Mouse (Mus musculus): ENCODE measurements around the gene Cfap74. TPM values are rescaled to one million over a fixed set of nuclear protein-coding genes. Genes with fewer than 3 reads are reported as not detected.
A peak's percentile ranks its signal among the peaks of the same experiment; 100 is the strongest.

Gene Cfap74
- polyA plus RNA-seq, 1 experiment from 2014 or later: 1.8 TPM

- no peak overlapping the region for H3K4me2 ChIP-seq
- no peak overlapping the region for H3K9ac ChIP-seq
- no peaks in the 10 kb centered on the region for H3K27me3 ChIP-seq
- no peak for ATAC-seq (ENCODE audit: borderline replicate concordance, extremely low read depth, low FRiP score, low TSS enrichment)
- H3K4me3 ChIP-seq: no peak overlapping the region
- 79% methylated on average over 5 of the region's 5 CpGs for WGBS
- no peaks in the 10 kb centered on the region for H3K4me1 ChIP-seq
- no peaks in the 10 kb centered on the region for H3K36me3 ChIP-seq
- H3K9me3 ChIP-seq: no peaks in the 10 kb centered on the region
- no peak overlapping the region for H3K27ac ChIP-seq
Observed at GRCm38 (mm10) chr4:155458575-155458974, 49.6 kb downstream of the Cfap74 start.

- WGBS: 75% methylated on average over 13 of the region's 13 CpGs
- H3K4me1 ChIP-seq: no peaks in the 10 kb centered on the region
- no peak overlapping the region for H3K4me2 ChIP-seq
- no peaks in the 10 kb centered on the region for H3K36me3 ChIP-seq
- no peak overlapping the region for H3K4me3 ChIP-seq
- H3K9ac ChIP-seq: no peak overlapping the region
- no peaks in the 10 kb centered on the region for H3K9me3 ChIP-seq
- no peak overlapping the region for H3K27ac ChIP-seq
- no peak for ATAC-seq (ENCODE audit: borderline replicate concordance, extremely low read depth, low FRiP score, low TSS enrichment)
- no peaks in the 10 kb centered on the region for H3K27me3 ChIP-seq
Observed at GRCm38 (mm10) chr4:155463050-155463449, 54.1 kb downstream of the Cfap74 start.

- H3K27ac ChIP-seq: no peak overlapping the region
- H3K9ac ChIP-seq: no peak overlapping the region
- no peak overlapping the region for H3K4me3 ChIP-seq
- H3K4me2 ChIP-seq: no peak overlapping the region
- no peaks in the 10 kb centered on the region for H3K27me3 ChIP-seq
- no peaks in the 10 kb centered on the region for H3K9me3 ChIP-seq
- 79% methylated on average over 6 of the region's 6 CpGs for WGBS
- no peaks in the 10 kb centered on the region for H3K36me3 ChIP-seq
- H3K4me1 ChIP-seq: no peaks in the 10 kb centered on the region
- no peak for ATAC-seq (ENCODE audit: borderline replicate concordance, extremely low read depth, low FRiP score, low TSS enrichment)
Observed at GRCm38 (mm10) chr4:155463611-155464010, 54.6 kb downstream of the Cfap74 start.

- WGBS: 86% methylated on average over 4 of the region's 4 CpGs
- no peak for ATAC-seq (ENCODE audit: borderline replicate concordance, extremely low read depth, low FRiP score, low TSS enrichment)
- Histone ChIP-seq H3K4me2 (no peak overlapping the region), H3K27ac (no peak overlapping the region), H3K4me1 (0 out of 2 replicates have a peak, but pooled peaks cover under 1% of the 10 kb centered on the region), H3K36me3 (no peaks in the 10 kb centered on the region), H3K9me3 (no peaks in the 10 kb centered on the region), H3K27me3 (no peaks in the 10 kb centered on the region), H3K9ac (no peak overlapping the region), H3K4me3 (no peak overlapping the region)
Observed at GRCm38 (mm10) chr4:155464061-155464460, 55.1 kb downstream of the Cfap74 start.

- H3K27me3 ChIP-seq: no peaks in the 10 kb centered on the region
Observed at GRCm38 (mm10) chr4:155465607-155466006, 56.6 kb downstream of the Cfap74 start.

GRCm38 (mm10) chr4:155466080-155466479, 57.1 kb downstream of the Cfap74 start:
- H3K36me3 ChIP-seq: no peaks in the 10 kb centered on the region
- WGBS: 74% methylated on average over 5 of the region's 5 CpGs
- 0 out of 2 replicates have a peak, but pooled peaks cover 4% of the 10 kb centered on the region for H3K4me1 ChIP-seq
- no peak overlapping the region for H3K9ac ChIP-seq
- H3K9me3 ChIP-seq: no peaks in the 10 kb centered on the region
- no peaks in the 10 kb centered on the region for H3K27me3 ChIP-seq
- no peak overlapping the region for H3K27ac ChIP-seq
- H3K4me2 ChIP-seq: no peak overlapping the region
- H3K4me3 ChIP-seq: no peak overlapping the region
- no peak for ATAC-seq (ENCODE audit: borderline replicate concordance, extremely low read depth, low FRiP score, low TSS enrichment)

More at GRCm38 (mm10) chr4:155465607-155466006, 56.6 kb downstream of the Cfap74 start:
- no peak for ATAC-seq (ENCODE audit: borderline replicate concordance, extremely low read depth, low FRiP score, low TSS enrichment)
- Histone ChIP-seq H3K4me1 (0 out of 2 replicates have a peak, but pooled peaks cover 4% of the 10 kb centered on the region), H3K4me3 (no peak overlapping the region), H3K4me2 (no peak overlapping the region), H3K9me3 (no peaks in the 10 kb centered on the region), H3K27ac (no peak overlapping the region), H3K9ac (no peak overlapping the region), H3K36me3 (no peaks in the 10 kb centered on the region)
- 64% methylated on average over 6 of the region's 6 CpGs for WGBS

- H3K9ac ChIP-seq: no peak overlapping the region
- H3K4me2 ChIP-seq: no peak overlapping the region
- H3K9me3 ChIP-seq: no peaks in the 10 kb centered on the region
- no peaks in the 10 kb centered on the region for H3K27me3 ChIP-seq
- 0 out of 2 replicates have a peak, but pooled peaks cover 4% of the 10 kb centered on the region for H3K4me1 ChIP-seq
- 76% methylated on average over 13 of the region's 13 CpGs for WGBS
- no peaks in the 10 kb centered on the region for H3K36me3 ChIP-seq
- H3K27ac ChIP-seq: no peak overlapping the region
- no peak for ATAC-seq (ENCODE audit: borderline replicate concordance, extremely low read depth, low FRiP score, low TSS enrichment)
- no peak overlapping the region for H3K4me3 ChIP-seq
Observed at GRCm38 (mm10) chr4:155467237-155468010, 58.4 kb downstream of the Cfap74 start.

GRCm38 (mm10) chr4:155468952-155469351, 60.0 kb downstream of the Cfap74 start, which contains the start of gene Tmem52:
Gene Tmem52, plus strand, starts transcription at chr4:155469114.
- H3K9me3 ChIP-seq: no peaks in the 10 kb centered on the region
- peak; percentile 29; the same call in 1 of the 2 replicates for ATAC-seq (ENCODE audit: borderline replicate concordance, extremely low read depth, low FRiP score, low TSS enrichment)
- peak within 1 kb of the TSS; percentile 62 for H3K4me2 ChIP-seq
- WGBS: 9% methylated on average over 21 of the region's 21 CpGs
- H3K36me3 ChIP-seq: no peaks in the 10 kb centered on the region
- H3K27me3 ChIP-seq: no peaks in the 10 kb centered on the region
- H3K27ac ChIP-seq: no peak within 1 kb of the TSS
- H3K9ac ChIP-seq: no peak within 1 kb of the TSS
- peaks cover 8% of the 10 kb centered on the region; the same call in 1 of the 2 replicates for H3K4me1 ChIP-seq
- H3K4me3 ChIP-seq: peak within 1 kb of the TSS; percentile 35

GRCm38 (mm10) chr4:155469590-155470262, 60.7 kb downstream of the Cfap74 start:
- Histone ChIP-seq H3K27me3 (no peaks in the 10 kb centered on the region), H3K9me3 (no peaks in the 10 kb centered on the region), H3K9ac (no peak overlapping the region), H3K27ac (no peak overlapping the region), H3K36me3 (no peaks in the 10 kb centered on the region), H3K4me3 (no peak overlapping the region), H3K4me1 (peaks cover 8% of the 10 kb centered on the region; the same call in 1 of the 2 replicates), H3K4me2 (peak overlapping the region; percentile 62)
- 0 out of 2 replicates have a peak, but pooled peaks have one; percentile 27 for ATAC-seq (ENCODE audit: borderline replicate concordance, extremely low read depth, low FRiP score, low TSS enrichment)
- 68% methylated on average over 18 of the region's 18 CpGs for WGBS

- H3K36me3 ChIP-seq: no peaks in the 10 kb centered on the region
- no peak overlapping the region for H3K4me3 ChIP-seq
- H3K27ac ChIP-seq: no peak overlapping the region
- peaks cover 8% of the 10 kb centered on the region; the same call in 1 of the 2 replicates for H3K4me1 ChIP-seq
- ATAC-seq (ENCODE audit: borderline replicate concordance, extremely low read depth, low FRiP score, low TSS enrichment): no peak
- no peak overlapping the region for H3K9ac ChIP-seq
- no peak overlapping the region for H3K4me2 ChIP-seq
- no peaks in the 10 kb centered on the region for H3K27me3 ChIP-seq
- 75% methylated on average over 16 of the region's 16 CpGs for WGBS
- no peaks in the 10 kb centered on the region for H3K9me3 ChIP-seq
Observed at GRCm38 (mm10) chr4:155470263-155470953, 61.4 kb downstream of the Cfap74 start.

GRCm38 (mm10) chr4:155470997-155471396, 62.0 kb downstream of the Cfap74 start:
- Histone ChIP-seq H3K4me3 (no peak overlapping the region), H3K4me2 (no peak overlapping the region), H3K9me3 (no peaks in the 10 kb centered on the region), H3K27me3 (no peaks in the 10 kb centered on the region), H3K4me1 (peaks cover 8% of the 10 kb centered on the region; the same call in 1 of the 2 replicates), H3K27ac (no peak overlapping the region), H3K9ac (no peak overlapping the region), H3K36me3 (no peaks in the 10 kb centered on the region)
- WGBS: 74% methylated on average over 7 of the region's 7 CpGs
- no peak for ATAC-seq (ENCODE audit: borderline replicate concordance, extremely low read depth, low FRiP score, low TSS enrichment)

Data from lung, embryonic 15.5 days (tissue).